Mouse (Mus musculus): ENCODE data around the gene Dennd1a.

Dennd1a gene

DNA sequence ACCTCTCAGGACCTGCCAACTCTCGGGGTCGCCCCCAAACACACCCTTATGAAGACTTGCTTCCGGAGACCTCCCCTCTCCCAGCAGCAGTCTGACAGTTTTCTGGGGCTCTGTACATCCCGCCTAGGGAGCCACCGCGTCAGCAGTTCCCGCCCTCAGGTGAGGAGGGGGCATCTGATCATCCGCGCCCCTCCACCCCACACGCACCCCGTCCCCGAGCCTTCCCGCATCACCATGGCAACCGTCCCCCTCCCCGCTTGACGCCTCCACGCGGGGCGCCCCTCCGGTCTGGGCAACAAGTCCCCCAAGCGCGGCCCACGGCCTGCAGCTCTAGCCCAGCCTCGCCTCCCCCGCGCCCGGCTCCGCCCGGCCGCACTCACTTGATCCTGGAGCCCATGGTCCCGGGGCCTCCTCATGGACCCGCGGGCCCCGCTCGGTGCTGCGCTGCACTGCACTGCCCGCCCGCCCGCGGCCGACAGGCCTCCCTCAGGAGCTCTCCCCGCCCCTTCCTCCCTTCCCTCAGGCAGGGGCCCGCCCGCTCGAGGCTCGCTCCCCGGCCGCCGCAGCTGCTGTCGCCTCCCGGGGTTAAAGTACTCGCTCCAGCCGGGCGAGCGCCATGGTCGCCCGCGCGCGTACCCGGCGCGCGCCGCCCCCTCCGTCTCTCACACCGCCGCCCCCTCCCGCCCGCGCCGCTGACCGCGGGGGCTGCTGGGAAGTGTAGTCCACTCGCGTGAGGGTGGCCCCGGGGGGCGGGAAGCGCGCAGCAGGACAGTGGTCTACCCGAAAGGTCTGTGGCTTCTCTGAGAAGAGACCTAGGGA, at the start of gene Dennd1a:
Dennd1a (minus strand) TSS at position 658 of the 819 bp plus-strand sequence.
- DNase-seq (ENCODE audit: extremely low read depth, low read depth), result peak; percentile 51

DNA sequence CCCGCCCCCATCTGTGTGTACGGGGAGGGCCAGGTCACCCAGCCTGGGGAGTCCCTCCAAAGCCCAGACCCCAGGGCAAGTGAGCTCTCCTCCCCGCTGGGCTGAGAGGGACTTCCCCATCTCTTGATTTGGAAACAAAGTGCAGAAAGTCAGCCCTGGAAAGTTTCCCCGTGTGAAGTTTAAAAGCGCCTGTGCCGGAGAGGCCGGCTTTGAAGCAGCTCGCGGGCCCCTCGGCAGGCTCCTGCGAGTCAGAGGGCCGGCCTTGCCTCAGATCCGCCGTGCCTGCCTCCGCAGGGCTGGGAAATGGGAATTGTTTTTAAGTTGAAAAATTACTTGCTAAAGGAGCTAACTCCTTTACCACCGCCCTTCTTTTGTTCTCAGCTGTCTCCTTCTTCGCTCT, 49.4 kb upstream of the Dennd1a start:
- no peak for DNase-seq (ENCODE audit: extremely low read depth, low read depth)

DNA sequence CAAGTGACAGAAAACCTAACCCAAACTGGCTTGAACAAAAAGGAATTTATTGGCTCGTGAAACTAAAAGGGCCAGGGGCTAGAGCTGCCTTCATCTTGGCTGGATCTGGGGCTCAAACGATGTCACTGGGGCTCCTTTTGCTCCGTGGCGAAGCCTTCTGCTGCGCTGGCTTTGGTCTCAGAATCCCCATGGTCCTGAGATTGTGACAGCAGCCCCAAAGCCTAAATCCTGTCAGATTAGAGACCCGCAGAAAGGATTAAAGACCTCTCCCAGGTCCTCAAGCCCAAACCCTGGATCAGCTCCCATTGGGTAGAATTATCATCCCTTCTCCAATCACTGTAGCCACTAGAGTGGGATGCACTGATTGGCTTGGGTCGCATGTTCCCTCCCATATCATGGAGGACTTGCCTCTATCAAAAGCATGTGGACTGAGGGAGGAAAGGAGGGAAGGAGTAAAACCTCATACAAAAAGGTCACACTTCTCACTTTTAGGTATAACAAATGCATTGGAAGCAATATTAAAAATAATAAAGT, 46.5 kb upstream of the Dennd1a start:
- no peak for DNase-seq (ENCODE audit: extremely low read depth, low read depth)

DNA sequence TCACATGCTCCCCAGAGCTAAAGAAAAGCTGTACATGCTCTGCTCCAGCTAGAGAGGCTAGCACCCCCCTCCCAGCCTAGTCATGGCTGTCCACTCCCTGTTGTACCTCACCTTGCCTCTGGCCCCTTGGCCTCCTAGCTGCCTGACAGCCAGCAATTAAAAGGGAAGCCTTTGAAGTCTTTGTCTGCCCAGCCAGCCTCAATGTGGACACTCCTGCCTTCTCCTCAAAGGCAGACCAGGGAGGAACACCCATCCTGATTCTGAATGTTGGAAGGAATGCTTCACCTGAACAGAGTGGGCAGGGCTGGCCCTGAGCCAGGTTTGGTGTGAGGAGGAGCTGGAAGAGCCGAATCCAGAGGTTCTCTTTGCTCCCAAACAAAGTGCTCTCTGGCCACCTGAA, 39.5 kb upstream of the Dennd1a start:
- no peak for DNase-seq (ENCODE audit: extremely low read depth, low read depth)

DNA sequence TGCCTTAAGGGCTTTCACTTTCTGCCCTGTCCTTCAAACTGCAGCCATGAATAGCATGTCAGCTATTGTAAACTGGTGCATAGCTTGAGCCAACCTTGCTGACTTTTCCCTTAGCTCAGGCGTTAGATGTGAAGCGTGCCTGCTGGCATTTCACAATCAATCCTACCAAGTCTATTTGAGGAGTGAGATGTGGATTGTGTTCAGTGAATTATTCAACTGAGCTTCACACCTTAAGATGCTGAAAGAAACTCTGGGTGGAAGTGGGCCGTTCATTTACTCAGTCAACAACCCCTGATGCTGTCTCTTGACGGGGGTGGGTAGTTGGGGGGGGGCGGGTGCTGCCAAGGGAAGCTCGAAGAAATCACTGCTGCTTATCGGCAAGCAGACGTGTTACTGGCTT, 36.2 kb upstream of the Dennd1a start:
- no peak for DNase-seq (ENCODE audit: extremely low read depth, low read depth)

DNA sequence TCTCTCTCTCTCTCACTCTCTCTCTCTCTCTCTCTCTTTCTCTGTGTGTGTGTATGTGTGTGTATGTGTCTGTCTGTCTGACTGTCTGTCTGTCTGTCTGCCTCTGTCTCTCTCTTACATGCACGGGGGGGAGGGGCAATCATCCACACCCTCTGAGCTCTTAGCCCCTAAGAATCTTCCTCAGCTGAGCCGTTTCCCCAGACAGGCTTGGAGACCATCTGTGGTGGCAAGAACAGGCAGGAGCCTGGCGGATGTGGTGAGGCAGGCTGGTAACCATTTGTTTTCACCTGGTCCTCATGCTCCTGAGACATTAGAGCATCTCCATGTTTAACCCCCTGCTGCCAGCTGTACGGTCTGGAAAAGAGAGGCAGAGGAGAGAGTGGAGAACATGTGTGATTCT, 33.7 kb upstream of the Dennd1a start:
- no peak for DNase-seq (ENCODE audit: extremely low read depth, low read depth)

DNA sequence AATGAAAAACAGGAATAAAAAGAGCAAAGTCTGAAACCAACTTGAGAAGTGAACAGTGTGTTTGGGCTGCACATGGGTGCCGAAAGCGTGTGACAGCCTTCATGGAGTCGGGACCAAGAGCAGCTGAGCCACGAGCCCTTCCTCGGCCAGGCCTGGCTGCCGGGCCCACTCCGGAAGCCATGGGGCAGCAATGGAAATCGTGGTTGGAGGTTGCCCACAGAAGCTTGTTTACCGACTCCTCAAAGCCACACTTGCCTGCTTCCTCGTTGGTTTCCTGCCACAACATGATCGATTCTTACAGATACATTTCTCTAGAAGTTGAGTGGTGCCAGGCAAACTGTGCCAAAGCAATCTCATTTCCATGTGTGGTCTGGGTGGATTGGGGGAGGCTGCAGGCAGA, 31.9 kb upstream of the Dennd1a start:
- no peak for DNase-seq (ENCODE audit: extremely low read depth, low read depth)

DNA sequence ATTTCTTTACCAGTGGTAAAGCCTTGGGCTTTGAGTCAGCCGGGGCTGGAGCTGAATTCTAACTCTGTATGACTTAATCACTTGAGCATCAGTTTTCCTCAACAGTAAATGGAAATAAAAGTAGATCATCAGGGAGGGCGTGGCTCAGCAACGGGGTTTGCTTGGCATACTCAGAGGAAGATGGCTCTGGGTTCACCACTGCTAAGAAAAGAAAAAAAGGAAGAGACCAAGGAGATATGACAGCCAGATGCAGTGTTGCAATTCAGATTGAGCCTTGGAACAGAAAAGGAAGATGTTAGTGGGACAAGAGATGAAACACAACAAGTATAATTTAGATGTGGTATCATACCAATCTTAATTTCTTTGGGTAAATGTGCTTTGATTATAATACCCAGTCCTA, 26.2 kb upstream of the Dennd1a start:
- DNase-seq (ENCODE audit: extremely low read depth, low read depth), result peak; percentile 12

DNA sequence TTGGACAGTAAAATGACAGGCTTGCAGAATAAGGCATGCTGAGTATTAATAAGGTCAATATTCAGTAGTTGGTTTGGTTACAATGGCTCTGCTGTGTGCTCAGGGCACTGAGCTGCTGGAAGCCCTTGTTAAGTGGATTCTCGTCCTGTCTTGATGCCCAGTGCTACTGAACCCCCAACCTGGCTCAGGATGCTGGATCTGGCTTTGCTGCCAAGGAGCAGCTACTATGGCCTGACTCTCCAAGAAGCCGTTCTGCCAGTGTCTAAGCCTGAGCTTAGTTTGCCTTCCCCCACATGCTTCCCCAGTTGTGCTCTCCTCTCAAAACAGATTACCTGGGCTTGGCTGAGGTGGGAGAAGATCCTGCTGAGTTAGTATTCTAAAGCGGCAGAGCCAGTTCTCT, 25.7 kb upstream of the Dennd1a start:
- DNase-seq (ENCODE audit: extremely low read depth, low read depth), result no peak

DNA sequence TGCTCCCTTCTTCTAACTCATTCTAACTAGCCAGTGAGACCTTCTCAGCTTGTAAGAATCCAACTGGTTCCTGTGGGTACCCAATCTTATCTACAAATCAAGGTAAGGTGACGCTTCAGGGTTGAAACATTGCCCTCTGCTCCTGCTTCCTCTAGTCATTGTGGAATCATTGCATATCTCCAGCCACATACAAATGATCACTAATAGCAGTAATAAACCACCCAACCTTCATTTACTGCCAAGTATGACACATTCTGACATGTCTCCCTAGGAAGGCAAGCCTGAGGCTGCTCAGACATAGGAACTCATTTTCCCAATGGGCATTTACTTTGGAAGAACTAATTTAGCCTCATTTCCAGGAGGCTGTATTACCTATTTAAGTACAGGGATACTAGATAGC, 18.0 kb upstream of the Dennd1a start:
- no peak for DNase-seq (ENCODE audit: extremely low read depth, low read depth)

DNA sequence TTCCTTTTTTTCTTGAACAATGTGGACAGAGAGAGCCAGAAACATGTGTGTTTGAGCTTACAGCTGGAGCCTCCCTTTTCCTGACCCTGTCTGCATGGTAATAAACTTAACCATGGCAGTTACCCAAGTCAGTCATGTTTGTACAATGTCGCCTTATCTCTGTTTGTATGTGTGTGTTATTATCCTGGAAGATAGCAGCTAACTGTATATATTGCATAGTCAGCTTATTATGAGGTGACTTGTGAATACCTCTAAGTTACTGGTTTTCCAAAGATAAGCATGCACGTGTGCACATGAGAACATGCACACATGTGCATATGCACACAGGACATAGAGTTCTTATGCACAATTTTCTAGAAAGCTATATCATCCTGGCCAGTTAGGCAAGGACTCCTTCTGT, 13.8 kb upstream of the Dennd1a start:
- DNase-seq (ENCODE audit: extremely low read depth, low read depth), result no peak

DNA sequence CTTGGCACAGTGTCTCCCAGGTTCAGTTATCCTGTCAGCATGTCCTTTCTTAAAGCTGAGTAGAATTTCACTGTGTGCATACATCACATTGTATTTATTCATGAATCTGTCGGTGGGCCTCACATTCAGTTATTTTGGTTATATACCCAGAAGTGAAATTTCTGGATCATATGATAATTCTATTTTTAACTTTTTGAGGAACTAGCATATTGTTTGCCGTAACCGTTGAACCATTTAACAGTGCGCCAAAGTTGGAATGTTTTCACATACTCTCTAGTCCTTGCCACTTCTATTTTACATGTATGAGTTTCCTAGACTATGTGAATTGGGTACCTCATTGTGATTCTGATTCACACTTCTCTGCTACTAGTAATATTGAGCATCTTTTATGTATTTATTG, 8.7 kb upstream of the Dennd1a start:
- no peak for DNase-seq (ENCODE audit: extremely low read depth, low read depth)

DNA sequence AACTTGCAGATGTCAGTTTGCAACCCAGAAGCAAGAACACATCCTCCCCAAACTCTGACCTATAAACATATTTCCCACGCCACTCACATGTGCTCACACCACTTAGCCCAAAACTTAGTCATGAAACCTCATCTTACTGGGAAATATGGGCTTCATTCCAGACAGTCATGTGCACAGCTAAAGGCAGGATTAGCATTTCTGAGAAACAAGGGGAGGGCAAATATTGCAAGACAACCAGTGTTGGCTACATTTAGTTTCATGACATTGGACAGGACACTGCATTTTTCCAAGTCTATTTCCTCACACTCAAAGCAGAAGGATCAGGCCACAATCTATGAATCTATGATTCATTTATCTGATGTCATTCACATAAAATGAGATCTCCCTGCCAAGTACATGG, 4.3 kb upstream of the Dennd1a start:
- DNase-seq (ENCODE audit: extremely low read depth, low read depth), result no peak

DNA sequence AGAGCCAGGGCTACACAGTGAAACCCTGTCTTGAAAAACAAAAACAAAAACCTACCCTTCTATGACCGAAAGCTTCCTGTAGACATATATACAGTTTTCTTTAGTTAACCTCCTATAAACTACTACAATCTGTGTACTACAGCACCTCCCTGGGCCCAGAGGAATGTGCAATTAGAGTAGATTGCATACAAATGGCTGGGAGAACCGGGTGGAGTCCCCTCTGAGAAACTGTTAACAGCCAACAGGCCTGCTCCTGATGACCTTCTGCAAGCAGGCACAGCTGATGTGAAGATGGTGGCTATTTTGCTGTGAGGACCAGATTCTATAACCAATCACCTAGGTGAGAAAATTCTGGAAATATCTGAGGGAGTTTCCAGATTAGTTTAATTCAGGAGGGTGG, 1.0 kb upstream of the Dennd1a start:
- no peak for DNase-seq (ENCODE audit: extremely low read depth, low read depth)

DNA sequence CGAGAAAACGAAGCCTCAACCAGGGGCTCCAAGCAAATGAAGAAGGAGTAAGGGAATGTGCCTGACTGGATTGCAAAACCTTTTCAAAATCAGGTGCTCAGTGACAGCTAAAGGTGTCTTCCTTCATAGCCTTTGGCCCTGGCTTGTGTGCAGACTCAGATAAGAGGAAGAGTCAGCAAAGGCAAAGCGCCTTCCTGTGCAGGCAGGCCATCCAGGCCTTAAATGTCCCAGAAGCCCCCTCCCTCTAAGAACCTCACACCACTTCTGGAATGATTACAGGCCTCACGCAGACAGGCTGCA, 807 bp downstream of the Dennd1a start:
- peak; percentile 55 for DNase-seq (ENCODE audit: extremely low read depth, low read depth)

DNA sequence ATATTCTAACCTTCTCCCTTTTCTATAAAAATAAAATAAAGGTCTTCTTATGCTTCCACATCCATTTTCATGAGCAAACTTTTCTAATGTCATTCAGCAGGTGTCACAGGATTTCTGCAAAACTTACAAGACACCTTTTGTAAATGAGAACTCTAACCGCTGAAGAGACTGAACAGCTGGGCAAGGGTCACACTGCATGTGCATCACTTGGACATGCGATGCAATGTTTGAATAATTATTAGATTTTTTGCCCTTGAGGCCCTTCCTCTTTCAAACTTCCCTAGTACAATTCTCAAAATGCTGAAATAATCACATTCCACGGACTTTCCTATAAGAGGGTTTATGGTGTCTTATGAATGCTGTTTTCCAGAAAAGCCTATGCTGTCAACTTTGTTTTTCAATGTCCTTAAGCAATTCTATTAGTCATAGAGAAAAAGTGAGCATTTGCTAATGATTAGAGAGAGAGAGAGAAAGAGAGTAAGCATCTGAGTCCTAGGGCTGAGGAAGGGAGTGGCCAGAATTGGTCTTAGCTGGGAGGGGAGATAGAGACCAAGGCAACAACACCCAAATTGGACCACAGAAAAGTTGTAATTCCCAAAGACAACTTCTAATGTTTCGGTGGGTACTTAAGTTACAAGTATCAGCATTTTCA, 1.3 kb downstream of the Dennd1a start:
- peak; percentile 19 for DNase-seq (ENCODE audit: extremely low read depth, low read depth)

DNA sequence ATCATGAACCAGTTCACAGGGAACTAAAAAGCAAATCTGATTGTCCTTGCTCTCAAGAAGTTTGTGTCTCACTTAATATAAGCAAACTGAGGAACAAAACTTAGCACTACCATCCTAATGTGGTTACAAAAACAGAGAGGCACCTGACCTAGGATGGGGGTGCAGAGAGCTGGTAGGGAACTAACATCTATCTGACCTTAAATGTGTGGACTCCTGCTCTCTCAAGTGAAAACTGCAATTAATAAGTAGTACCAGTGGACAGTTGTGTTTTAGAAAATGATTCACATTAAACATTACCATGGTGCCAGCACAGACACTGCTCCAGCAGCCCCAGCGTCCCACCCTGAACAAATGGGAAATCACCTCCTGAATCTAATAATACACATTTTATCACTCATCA, 3.2 kb downstream of the Dennd1a start:
- no peak for DNase-seq (ENCODE audit: extremely low read depth, low read depth)

DNA sequence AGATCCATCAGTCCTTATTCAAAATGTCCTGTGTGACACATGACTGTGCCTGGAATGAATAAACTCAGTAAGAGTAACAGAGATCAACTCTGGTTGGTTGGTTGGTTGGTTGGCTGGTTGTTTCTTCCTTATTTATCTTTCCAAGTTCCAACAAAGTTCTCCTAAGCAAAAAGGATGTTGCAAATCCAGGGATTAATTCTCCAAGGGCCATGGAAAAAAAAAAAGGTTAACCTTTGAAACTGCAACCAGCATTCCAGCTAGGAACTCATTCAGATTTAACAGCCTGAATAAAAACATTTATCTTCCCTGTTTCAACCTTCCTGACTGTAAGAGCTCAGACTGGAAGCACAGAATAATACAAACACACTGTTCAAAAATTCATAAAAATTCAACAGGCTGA, 6.8 kb downstream of the Dennd1a start:
- DNase-seq (ENCODE audit: extremely low read depth, low read depth), result no peak

DNA sequence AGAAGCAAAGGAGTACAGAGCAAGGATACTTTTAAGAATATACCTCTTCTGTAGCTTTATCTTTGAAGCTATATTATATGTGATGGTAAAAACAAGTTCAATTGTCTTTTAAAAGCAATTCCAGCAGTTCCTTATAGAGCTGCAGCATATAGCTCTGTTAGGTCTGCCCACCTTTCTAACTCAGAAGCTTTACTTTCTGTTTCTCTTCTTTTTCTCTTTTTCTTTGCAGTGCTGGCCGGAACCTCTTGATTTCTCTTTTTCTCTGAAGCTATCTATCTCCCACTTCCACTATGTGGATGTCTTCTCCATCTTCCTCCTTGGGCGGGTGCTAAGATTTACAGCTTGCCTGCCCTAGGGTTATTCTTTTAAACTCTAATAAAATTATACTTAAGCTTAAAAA, 12.2 kb downstream of the Dennd1a start:
- no peak for DNase-seq (ENCODE audit: extremely low read depth, low read depth)

DNA sequence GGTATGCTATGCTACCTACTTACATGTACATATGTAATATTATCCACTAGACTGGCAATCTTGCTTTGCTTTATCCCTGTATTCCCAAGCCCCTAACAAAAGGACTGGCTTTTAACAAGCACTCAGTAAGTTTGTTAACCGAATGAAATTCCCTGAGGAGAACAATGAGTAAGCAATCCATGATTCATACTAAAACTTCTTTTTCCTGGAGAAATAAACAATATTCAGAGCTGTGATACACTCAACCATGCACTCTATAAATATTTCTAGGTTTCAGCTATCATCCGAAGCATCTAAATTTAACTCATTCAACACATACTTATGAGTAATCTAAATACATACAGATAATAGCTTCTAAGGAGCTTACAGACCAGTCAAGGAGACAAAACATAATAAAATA, 23.5 kb downstream of the Dennd1a start:
- no peak for DNase-seq (ENCODE audit: extremely low read depth, low read depth)

DNA sequence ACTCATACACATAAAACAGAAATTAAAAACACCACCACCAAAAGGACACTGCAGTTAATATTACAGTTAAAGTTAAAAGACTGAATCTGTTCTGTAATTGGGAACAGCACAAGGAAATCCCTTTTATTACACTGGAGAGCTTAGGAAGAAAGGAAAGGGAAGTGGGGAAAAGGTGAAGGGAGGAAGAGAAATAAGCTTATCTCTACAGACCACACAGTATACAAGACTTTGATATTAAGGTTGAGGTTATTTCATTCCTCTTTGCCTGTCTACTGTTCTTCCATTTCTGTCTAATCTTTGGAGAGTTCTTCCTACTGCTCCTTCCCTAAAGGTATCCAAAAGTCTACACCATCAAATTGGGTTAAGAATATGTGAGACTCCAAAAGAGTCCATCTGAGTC, 28.1 kb downstream of the Dennd1a start:
- DNase-seq (ENCODE audit: extremely low read depth, low read depth), result peak; percentile 33

DNA sequence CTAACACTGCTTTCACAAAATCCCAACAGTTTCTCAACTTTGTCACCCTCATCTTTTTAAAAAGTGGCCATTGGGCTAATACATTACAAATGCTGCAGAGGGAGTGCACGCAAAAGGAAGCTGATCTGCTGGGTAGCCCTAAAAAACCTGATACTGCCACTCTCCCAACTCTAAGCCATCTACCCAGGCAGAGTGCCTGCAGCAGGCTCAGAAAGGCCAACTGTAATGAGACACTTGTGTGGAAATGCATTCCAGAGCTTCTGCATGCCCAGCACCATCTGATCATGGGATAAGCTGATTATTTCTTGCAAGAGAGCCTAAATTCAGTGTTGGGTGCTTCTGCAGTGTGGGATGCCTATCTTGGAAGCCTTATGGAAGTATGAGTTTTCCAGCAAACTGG, 49.6 kb downstream of the Dennd1a start:
- DNase-seq (ENCODE audit: extremely low read depth, low read depth), result no peak

DNA sequence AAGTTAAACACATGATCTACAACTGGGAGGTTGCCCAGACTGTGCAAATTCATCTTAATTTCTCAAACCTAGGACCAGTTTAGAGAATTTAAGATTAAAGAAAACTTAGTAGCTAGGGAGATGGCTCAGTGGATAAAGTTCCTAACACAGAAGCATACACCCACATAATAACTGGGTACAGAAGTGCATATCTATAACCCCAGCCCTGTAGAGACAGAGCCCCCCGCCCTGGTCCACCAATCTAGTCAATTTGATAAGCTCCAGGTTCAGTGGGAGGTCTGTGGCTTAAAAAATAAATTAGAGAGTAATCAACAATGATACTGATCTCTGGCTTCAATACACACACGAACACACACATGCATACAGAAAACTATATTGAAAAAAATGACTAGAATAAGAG, 51.6 kb downstream of the Dennd1a start:
- no peak for DNase-seq (ENCODE audit: extremely low read depth, low read depth)

All from MEL-GATA-1-ER (cell line).